Mouse (Mus musculus): Measurements from ENCODE around the gene Fut2.
A peak's percentile ranks its signal among the peaks of the same experiment; 100 is the strongest.

The Fut2 gene

DNA sequence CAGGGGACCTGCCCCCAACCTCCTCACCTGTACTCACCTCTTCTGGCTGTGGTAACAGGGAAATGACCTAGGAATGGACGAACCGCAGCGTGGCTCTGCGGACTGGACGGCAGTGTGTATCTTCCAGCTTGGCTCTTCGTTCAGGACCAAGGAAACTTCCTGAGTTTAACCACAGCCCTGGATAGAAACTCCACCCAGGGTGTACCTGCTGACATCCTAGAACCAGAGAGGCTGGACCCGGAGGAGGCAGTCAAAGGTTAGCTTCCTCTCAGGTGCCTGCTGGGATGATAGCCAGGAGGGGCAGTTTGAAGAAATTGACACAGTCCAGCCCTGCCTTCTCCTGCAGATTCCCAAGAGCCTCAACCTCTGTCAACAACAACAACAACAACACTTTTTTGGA is at the start of gene Fut2:
Gene Fut2, minus strand, starts transcription at position 234 of the 400 bp plus-strand sequence.
- no peak for DNase-seq

DNA sequence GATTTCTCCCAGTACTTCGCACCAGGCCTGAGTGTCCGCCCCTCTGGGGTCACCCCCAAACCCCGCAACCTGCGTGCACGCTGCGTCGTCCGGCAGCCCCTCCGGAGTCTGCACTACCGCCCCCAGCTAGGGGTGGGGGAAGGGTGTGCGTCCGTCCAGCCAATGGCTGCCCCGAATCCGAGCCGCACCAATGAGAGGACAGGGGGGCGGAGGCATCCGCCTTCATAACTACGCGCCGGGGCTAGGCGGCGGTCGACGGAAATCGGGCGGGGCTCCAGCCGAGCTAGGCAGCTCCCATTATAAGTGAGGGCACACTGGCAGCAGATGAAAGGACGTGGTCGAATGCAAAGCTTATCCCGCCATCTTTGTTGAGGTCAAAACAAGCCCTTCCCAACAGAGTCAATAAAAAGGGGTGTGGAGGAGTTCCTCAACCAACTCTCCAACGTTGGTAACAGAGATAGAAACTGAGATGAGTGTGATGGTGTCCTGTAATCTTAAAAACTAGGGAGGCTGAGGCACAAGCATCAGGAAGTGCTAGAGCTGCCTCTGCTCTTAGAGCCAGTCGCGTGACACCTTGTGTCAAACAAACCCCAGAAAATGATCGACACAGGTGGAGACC is 49.0 kb upstream of the Fut2 start, which contains the start of gene Rpl18:
Gene Rpl18, plus strand, starts transcription at position 368 of the 619 bp plus-strand sequence.
- DNase-seq, result peak; percentile 91 to 96

DNA sequence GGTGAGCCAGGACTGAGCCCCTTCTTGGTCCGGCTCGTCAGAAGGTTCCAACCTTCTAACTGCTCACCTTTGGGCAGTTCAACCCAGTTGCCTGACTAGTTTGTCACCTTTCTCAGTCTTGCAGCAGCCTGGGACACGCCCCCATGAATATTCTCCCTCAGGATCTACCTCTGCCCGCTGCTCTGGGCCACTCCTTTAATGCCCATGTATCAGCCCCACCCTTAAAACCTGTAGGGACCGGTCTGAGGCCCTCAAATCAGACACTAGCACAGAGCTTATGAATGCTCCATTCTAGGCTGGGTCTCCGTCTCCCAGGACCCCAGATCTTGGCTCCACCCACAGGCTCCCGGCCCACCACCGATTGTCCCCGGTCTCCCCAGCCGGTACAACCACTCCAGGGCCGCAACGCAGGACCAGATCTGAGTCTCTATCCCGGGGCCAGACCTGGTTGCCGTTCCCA is 48.5 kb upstream of the Fut2 start:
- no peak for DNase-seq

DNA sequence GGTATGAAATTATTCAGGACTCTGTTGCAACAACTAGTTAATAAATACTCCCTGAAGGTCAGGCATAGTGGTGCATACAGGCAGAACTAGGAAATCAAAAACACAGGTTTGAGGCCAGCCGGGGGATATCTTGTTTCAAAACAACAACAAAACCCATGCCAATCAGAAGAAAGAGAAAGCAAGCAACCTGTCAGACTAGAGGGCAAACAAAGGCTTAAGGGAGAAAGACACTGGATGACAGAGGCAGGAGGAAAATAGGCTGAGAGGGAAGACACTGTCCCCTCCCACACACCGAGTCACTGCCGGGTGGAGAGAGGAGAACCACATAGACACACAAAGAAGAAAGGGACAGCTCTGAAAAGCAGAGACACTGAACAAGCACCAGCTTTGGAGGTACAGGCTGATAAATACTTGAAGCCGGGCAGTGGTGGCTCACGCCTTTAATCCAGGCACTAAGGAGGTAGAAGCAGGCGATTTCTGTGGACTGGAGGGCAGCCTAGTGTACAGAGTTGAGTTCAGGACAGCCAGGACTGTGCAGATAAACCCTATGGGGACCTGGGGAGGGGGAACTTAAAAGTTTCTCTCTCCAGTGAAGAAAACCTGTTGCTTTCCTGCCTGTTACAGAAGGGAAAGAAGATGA is 47.8 kb upstream of the Fut2 start:
- DNase-seq, result no peak

DNA sequence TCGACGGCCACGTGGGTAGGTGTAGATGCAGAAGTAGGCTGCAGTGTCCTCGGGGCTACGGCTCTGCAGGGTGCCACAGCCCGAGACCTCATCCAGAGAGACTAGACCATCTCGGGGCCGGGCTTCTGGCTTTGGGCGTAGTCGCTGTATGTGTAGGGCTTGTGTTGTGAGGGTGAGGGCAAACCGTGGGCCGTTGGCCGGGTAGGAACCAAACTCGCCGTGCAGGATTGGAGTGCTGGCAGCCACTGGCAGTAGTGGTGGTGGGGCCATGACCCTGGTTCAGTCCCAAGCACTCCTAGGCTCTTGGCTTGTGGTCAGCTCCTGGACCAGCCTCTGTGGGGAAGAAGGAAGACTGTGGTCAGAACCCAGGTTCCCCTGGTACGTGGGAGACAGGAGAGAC is 47.2 kb upstream of the Fut2 start:
- no peak for DNase-seq

DNA sequence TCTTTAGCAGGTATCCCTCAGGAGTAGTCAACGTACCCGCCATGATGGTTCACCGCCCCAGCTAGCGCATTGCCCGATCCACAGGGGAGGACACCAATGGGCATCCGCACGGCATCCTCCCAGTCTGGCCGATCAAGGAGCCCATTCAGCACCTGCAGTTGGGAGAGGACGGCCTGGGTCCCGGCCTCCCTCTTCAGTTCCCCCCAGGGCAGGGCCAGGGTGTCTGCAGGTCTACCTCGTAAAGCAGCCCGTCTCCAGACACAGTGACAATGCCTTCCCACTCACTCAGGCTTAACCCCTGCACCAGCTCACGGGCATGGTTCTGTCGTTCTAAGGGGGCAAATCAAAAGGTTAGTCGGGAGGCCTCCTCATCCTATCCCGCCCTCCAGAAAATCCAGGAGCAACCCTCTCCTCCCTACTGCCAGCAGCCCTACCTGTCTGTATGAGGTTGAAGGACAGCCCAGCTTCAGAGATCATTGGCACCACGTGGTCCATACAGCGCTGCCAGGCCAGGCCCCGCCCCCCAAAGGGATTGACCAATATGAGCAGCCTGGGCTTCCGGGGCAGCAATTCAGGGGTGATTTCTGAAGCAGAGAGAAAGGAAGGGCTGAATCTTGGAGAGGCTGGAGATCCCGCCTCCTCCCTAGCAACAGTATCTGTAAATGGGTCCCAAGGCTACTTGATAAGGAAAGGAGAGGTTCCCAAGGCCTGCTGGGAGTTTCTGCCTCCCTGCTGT is 46.0 kb upstream of the Fut2 start:
- no peak for DNase-seq

DNA sequence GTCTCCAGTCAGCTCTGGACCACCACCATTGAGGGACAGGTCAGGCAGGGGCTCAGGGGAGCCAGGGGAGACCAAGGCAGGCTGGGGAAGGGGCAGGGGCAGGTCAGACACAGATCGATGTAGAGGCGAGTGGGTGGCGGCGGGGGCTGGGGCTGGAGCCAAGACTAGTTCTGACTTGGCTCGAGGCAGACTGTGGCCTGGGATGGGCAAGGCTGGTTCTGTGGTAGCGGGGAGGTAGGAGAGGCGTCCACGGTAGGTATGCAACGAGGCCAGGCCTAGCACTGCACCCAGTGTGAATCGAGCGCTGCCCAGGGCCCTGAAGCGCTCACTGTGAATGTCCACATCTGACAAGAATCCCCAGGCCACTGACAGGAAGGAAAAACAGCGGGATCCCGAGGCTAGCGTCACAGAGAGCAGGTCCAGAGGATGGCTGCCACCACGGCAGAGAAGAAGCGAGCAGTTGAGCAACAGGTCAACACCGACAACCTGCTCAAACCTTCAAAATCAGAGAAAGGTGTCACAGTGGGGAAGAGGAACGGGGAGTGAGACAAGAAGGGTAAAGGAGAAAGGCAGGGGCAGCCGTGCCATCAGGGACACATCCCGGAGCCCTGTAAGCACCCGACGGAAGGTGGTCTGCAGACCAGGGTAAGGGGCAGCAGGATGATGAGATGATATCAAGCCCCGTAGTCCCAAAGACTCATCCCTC is 45.3 kb upstream of the Fut2 start:
- DNase-seq, result no peak

DNA sequence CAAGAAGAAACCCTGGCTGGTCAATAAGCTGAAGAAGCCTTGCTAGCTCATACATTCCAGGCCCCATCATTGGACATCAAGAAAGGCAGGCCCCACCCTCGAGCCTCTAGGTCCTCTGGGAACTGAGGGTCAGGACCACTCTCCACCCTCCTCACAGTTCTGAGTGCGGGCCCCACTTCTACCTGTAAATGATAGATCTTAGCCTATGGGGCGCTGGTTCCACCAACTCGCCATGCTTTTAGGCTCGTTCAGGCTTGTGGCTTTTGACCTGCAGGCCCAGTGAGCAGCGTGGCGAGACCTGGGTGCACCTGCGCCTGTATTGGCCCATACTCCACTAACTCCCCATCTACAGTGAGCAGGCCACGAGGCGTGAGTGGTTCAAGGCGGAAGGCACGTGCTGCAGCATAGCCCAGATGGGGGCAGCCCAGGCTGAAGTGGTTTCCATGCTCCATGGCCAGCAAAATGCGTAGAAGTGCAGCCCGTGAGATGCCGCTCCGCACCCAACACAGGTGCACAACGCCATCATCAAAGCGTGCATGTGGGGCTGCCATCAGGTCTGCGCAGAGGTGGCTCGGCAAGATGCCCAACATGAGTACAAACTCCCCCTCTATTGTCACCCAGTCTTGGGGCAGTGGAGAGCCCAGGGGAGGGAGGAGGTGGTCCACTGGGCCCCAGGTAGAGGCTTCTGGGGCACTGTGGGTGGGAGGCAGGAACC is 44.4 kb upstream of the Fut2 start:
- DNase-seq, result no peak

DNA sequence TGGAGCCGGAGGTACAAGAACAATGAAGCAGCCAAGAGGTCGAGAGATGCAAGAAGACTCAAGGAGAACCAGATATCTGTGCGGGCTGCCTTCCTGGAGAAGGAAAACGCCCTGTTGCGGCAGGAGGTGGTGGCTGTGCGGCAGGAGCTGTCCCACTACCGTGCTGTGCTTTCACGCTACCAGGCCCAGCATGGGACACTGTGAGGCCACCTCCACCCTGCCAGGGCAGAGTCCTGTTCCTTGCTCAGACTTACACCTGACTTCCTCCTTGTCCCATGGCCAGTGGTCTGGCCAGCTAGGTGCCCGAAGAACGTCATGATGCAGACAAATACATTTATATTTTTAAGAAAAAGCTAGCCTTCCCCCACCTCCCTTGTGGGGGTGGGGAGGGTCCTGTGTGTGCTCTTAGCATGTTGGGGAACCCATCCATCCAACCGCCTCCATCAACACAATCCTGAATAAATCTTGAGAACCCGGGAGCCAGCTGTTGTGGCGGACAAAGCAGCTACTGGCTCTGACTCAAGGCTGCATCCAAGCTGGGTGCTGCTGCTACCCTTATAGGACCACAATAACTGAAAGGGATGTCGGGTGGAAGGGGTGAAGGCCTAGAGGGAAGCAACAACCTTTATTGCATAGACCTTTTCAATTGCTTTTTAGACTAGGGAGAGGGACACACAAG is 43.6 kb upstream of the Fut2 start:
- no peak for DNase-seq

DNA sequence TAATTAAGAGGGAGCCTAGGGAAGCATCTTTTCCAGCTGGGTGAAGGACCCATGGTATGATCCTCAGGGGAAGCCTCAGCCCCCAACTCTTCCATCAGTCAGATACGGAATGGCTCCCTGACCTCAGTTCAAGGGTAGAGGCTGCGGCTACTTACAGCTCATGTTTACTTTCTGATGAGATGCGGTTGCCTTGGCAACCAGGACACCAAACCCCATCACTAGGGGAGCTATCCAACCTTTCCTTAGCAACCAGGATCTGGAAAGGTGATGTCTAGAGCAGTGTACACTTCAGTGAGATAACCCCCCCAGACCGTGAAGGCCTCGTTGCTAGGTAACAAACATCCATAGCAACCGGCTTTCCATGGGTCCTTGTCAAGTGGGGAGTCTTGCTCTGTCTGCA is 42.8 kb upstream of the Fut2 start:
- no peak for DNase-seq

DNA sequence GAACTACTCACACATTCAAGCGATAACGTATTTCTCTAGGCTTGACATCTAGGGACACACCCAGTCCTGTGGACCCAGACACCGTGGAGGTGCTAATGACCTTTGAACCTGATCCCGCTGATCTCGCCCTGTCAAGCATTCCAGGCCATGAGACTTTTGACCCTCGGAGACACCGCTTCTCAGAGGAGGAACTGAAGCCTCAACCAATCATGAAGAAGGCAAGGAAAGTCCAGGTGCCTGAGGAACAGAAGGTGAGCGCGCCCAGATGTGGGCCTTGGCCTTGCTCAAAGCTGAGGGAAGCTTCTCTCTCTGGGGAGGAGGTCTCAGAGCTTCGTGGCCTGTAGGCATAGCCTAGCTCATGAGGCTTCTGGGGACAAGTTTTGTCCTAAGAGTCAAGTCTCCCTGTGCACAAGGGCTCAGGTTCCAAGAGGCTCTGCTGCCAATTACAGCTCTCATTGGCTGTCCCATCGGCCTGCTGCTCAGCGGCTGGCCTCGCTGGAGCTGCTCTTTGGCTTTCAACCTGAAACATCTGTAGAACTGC is 42.1 kb upstream of the Fut2 start:
- peak in 1 of 2 experiments; percentile 25 for DNase-seq

DNA sequence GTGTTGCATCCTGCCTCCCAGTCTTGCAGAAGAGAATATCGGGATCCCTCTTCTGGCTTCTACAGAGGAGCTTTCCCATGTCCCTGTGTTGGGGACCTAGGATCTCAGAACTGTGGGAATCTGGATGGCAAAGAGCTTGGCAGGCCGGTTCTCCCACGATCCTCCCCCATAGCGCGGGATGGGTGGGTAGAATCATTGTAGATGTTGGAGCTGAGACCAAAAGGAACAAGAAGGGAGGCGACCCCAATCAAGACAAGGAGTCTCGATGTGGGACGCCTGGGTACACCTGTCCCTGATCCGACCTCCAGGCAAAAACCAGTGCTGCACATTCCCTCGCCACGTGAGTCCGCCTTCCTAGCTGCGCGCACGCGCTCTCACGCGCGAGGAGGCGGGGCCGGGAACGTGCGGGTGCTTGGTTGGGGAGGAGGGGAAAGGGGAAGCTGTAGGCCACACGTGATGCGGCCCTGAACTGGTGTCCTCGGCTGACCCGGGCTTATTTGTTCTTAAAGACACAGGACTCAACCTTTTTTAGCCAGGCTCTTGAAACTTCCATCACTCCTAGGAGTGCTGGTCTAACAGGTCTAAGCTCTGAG is 41.3 kb upstream of the Fut2 start:
- DNase-seq, result peak; percentile 91 to 92

DNA sequence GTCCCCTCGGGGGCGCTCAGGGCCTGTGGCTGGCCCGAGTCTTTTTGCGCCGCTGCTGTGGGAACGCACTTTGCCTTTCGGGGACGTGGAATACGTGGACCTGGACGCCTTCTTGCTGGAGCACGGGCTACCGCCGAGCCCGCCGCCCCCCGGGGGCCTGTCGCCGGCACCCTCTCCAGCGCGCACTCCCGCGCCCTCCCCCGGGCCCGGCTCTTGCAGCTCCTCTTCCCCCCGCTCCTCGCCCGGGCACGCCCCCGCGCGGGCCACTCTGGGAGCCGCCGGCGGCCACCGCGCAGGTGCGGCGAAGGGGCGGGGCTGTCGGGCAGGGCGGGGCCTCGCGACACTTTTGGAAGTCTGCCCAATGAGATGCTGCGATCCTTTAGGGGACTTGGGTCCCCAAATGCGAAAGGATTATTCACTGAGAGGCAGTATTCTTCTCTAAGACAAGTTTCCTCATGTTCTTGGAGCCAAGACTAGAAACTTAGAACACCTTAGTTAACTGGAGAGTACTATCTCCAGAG is 40.6 kb upstream of the Fut2 start:
- DNase-seq, result peak; percentile 85 to 88

DNA sequence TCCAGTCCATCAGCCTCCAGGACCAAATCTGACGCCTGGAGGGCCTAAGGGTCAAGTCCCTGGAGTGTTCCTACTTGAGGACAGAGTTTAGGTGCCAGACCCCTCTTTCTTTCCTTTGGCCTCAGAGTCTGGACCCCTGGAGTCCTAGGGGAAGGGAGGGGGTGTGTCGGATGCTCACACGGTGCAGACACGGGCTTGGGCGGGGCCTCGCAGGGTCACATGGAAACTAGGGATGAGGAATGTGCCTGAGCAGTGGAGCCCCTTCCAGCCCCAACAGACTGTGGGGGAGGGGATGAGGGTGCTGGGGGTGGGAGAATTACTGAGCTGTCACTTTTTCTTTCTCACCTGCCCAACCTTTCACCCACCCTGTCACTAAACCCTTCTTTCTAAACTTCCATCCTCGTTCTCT is 39.7 kb upstream of the Fut2 start:
- DNase-seq, result peak in 1 of 2 experiments; percentile 56

DNA sequence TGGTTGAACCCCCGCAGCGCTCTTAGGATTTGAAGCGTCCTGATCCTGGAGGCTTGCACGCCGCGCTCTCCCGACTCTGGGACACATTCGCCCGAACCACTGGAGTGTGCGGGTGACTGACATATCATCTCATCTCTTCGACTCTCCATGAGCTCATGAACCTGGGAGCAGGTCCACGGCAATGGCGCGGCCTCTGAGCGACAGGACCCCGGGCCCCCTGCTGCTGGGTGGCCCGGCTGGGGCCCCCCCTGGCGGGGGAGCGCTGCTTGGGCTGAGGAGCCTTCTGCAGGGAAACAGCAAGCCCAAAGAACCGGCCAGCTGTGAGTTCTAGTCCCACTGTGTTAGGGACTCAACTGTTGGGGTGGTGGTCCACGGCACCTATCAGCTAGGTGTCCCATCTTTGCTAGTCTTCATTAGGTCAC is 39.3 kb upstream of the Fut2 start:
- DNase-seq, result no peak

DNA sequence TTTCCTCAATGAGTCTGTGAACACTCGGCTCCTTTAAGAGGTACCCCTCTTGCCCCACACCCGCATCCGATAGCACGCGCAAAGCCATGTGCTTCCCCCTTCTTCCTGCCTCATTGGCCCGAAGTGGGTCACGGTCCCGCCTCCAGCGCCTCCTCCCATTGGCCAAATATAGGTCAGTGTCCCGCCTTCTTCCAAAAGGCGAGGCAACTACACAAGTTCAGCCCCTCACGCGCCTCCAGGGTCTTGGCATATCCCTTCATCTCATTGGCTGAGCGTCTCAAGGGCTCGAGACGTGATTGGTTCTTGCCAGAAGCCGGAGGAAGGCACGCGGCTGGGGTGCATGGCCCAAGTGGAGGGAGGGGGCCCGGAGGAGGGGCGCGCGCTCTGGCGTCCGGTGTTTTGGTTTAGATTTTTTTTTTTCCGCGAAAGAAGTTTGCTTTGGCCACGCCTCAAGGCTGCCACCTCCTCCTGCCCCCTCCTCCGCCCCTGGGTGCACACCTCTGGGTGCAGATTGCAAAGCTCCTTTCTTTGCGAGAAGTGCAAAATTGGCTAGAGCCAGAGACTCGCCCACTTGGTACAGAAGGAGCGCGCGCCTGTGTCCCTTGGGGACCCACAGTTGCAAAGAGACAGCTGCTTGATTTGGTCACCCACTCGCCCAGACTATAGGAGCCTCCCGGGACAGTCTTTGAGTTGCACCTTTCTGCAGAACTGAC is 38.7 kb upstream of the Fut2 start, which contains the start of gene Dbp:
Gene Dbp, plus strand, starts transcription at position 359 of the 713 bp plus-strand sequence.
- peak; percentile 93 to 98 for DNase-seq

DNA sequence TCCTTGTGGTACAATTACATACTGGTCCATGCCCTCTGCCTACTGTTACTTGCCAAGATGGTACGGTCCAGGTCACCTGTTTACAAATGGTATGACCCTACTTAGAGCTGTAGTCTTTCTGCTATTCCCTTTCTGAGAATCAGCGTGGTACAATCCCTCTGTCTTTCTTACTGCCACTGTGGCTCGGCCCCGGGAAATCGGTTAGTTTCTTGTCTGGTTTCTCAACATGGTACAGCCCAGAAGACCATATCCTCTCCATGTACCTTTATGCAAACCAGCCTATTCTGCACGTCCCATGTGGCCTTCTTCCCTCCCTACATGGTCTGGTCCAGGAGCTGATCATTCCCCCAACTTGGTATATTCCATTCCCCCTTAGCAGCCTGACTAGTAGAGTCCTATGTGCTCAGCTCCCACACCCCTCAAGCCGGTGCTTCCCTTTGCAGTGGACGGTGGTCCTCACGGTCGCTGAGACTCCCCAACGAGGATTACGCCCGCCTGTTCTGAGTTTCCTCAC is 37.9 kb upstream of the Fut2 start:
- peak in 1 of 2 experiments; percentile 51 for DNase-seq

DNA sequence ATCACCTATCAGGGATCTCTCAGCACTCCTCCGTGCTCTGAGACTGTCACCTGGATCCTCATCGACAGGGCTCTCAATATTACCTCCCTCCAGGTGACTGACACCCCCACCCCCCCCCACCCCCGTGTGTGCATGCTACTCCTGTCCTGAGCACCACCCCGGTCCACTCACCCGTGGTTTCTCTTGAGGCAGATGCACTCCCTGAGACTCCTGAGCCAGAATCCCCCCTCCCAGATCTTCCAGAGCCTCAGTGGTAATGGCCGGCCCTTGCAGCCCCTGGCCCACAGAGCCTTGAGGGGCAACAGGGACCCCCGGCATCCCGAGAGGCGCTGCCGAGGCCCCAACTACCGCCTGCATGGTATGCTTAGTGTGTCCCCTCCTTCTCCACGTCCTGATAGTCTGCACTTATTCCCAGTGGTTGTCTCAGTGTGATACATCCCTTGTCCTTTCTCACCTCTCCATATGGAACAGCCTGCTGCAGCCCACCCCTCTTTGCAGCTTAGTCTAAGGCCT is 37.4 kb upstream of the Fut2 start:
- DNase-seq, result no peak

DNA sequence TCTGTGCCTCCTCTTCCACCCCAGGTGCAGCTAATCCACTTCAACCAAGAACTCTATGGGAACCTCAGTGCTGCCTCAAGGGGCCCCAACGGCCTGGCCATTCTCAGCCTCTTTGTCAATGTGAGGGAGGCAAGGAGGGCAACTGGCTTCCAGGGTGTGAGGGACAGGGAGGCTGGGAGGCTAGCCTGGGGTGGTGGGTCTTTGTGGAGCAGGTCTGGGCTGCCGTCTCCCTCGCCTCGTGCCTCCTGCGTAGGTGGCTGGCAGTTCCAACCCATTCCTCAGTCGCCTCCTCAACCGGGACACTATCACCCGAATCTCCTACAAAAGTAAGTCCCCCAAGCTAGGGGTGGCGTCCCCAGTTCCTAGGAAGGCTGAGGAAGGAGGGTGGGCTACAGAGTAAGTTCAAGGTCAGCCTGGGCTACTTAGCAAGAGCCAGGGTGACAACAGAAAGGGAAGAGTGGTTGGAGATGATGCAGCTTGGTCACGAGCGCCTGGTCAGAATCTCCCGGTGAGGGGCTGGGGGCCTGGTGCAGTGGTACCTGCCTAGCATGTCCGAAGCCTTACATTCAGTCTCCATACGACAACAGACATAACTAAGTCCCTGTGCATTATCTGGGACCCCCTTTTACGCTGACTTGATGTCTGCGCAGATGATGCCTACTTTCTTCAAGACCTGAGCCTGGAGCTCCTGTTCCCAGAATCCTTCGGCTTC is 36.8 kb upstream of the Fut2 start:
- DNase-seq, result no peak

Data from spleen, adult 18-20 months (tissue).